Mouse (Mus musculus): ENCODE data around the gene Gm3383.
"Not testable (repeated sequence)": the region's sequence is repeated elsewhere in the genome, so short reads cannot be mapped to it uniquely, and the experiment has no call there.

DNA sequence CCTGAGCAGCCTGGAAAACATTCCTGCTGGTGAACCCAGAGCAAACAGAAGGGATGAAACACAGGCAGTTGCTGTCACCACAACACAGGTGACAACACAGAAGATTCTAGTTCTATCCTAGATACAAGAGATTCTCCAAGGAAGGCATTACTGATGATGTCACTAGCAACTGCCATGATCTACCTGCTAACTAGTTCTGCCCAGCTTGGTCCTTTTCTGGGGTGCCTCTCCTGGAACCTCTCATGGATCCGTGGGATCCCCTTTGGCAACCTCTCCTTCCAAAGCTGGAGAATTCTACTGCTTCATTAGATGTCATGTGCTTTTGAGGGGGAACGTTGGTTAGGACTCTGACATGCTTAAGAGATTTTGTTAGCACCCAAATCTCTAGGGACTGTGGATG lies 120.4 kb downstream of the Gm3383 start, which contains the start of gene Gm9603:
- TF ChIP-seq CTCF (IDR thresholded peaks at IDR 0.05); POLR2A (IDR thresholded peaks at IDR 0.05; ENCODE audit: insufficient read depth, low read depth, low read length): not testable (repeated sequence)
